Mouse (Mus musculus) left cerebral cortex, postnatal 36 days (tissue): ENCODE results near the gene Cd38. TPM values are rescaled to one million over a fixed set of nuclear protein-coding genes. Genes with fewer than 3 reads are reported as not detected.
"Not testable (repeated sequence)": the region's sequence is repeated elsewhere in the genome, so short reads cannot be mapped to it uniquely, and the experiment has no call there.

Experiments
- DNase-seq, 2 experiments: peaks; one replicate each; pipeline ENCODE4 v3.0.0; 2021 to 2022; ENCODE audit warnings: low spot score in 2 of 2, mixed read lengths in 1 of 2
- intact Hi-C: fragments of 180-260 bp; cut with DNase I; formaldehyde crosslinking; loops from one replicate; pipeline ENCODE4 v1.15.1; 2025
- total RNA-seq, 2 experiments: library from RNA; stranded (reverse); gene quantifications; 2 replicates each; pipeline ENCODE4 v1.2.3; 2021

Cd38 gene
- total RNA-seq, 2 experiments from 2014 or later: 2.2 TPM

- intact Hi-C loops: no loop called here
- no peak for DNase-seq
Observed at GRCm38 (mm10) chr5:43853868-43854488, 14.4 kb upstream of the Cd38 start.

- intact Hi-C loops: no loop called here
- DNase-seq: no peak
Observed at GRCm38 (mm10) chr5:43855769-43856168, 12.6 kb upstream of the Cd38 start.

GRCm38 (mm10) chr5:43859663-43860062 is 8.7 kb upstream of the Cd38 start:
- no peak for DNase-seq
- intact Hi-C loops: no loop called here

- intact Hi-C loops: no loop called here
- DNase-seq: no peak
Observed at GRCm38 (mm10) chr5:43860096-43860495, 8.3 kb upstream of the Cd38 start.

- intact Hi-C loops: no loop called here
- DNase-seq: no peak
Observed at GRCm38 (mm10) chr5:43860670-43861431, 7.5 kb upstream of the Cd38 start.

- intact Hi-C loops: no loop called here
- DNase-seq: no peak
Observed at GRCm38 (mm10) chr5:43863642-43864041, 4.7 kb upstream of the Cd38 start.

GRCm38 (mm10) chr5:43865316-43865715 is 3.0 kb upstream of the Cd38 start:
- DNase-seq: no peak
- intact Hi-C loops: no loop called here

DNA sequence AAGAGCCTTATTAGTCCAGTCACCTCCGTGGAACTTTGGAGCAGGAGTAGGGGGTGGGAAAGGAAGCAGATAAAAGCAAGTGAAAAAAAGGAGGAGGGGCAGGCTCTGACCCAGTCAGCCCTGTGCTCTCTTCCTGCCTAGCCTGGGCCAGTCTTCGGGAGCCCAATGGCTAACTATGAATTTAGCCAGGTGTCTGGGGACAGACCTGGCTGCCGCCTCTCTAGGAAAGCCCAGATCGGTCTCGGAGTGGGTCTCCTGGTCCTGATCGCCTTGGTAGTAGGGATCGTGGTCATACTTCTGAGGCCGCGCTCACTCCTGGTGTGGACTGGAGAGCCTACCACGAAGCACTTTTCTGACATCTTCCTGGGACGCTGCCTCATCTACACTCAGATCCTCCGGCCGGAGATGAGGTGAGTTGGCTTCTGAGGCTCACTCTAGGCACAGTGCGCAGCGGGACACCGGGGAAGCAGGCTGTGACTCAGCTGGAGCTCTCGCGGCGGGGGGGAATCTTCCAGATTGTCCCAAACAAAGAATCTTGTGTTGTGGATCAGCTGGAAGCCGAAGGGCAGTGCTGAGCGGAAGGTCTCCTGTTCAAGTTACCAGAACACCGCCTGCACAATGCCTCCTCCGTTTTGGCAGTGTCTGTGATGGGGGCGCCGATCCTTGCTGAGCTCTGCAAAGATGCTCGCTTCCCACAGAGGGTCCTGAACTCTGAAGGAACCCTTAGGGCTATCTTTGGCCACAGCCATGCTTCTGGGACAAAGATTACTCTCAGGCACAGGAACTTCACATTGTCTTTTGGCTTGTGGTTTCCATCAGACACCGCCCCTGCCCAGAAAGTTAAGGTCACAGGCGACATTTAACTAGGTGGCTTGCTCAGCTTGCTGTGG is 603 bp downstream of the Cd38 start:
- intact Hi-C loops: no loop called here
- DNase-seq: peak; percentile 17 to 19

DNA sequence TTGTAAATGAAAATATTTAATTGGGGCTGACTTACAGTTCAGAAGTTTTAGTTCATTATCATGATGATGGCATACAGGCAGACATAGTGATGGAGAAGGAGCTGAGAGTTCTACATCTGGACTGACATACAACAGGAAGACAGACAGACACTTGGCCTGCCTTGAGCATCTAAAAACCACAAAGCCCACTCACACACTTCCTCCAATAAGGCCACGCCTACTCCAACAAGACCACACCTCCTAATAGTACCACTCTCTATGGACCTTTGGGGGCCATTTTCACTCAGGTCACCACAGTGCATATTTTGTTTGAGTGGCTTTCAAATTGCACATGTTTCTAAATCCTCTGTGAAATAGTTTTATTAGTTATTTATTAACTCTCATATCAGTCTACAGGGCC is 3.5 kb downstream of the Cd38 start:
- intact Hi-C loops: no loop called here
- DNase-seq: no peak

- DNase-seq: no peak
- intact Hi-C loops: no loop called here
Observed at GRCm38 (mm10) chr5:43872652-43873051, 4.3 kb downstream of the Cd38 start.

GRCm38 (mm10) chr5:43882034-43882433 is 13.7 kb downstream of the Cd38 start:
- DNase-seq: no peak
- intact Hi-C loops: no loop called here

GRCm38 (mm10) chr5:43885060-43885820 is 16.9 kb downstream of the Cd38 start:
- intact Hi-C loops: no loop called here
- no peak for DNase-seq

DNA sequence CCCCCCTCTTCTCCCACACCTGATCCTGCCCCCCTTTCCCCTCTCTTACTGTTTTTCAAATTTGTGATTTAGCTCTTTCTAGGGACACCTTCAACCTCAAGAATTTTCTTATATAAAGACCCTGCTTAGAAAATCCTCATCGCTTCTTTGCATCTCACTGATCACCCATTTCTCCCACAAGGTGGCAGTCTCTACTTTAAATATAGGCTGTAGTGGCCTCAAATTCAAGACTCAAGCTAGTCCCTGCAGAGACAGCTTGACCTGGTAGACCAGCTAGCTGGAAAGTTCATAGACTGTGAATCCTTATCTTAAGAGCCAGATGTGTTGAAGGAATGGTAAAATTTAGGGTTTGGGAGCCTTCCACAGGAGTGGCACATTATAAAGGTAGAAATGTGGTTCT is 24.0 kb downstream of the Cd38 start:
- intact Hi-C loops: loop anchor here (5.0 kb wide), 3 partner anchors 50 to 380 kb away; no protein-coding TSS in a partner anchor
- DNase-seq: peak in 1 of 2 experiments; percentile 33

GRCm38 (mm10) chr5:43894113-43894512 is 25.8 kb downstream of the Cd38 start:
- no peak for DNase-seq
- intact Hi-C loops: loop anchor here (5.0 kb wide), 3 partner anchors 52 to 378 kb away; no protein-coding TSS in a partner anchor

DNA sequence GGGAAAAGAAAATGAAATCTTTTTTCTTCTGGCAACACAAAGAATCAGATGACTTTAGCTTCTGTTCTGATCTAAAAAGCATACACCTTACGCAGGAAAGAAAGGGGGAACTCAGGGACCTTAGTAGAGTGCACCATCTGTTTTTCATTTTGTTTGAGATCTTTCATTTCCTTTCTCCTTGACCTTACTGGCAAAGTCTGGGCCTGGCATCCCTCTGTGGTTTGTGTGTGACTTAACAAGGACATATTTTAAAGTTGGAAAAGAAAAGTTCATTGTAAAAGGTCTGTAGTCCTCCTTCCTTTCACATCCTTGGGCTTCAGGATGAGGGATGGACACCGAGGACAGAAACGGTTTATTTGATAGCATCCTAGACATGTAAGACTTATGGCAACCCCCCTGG is 27.6 kb downstream of the Cd38 start:
- intact Hi-C loops: no loop called here
- no peak for DNase-seq

DNA sequence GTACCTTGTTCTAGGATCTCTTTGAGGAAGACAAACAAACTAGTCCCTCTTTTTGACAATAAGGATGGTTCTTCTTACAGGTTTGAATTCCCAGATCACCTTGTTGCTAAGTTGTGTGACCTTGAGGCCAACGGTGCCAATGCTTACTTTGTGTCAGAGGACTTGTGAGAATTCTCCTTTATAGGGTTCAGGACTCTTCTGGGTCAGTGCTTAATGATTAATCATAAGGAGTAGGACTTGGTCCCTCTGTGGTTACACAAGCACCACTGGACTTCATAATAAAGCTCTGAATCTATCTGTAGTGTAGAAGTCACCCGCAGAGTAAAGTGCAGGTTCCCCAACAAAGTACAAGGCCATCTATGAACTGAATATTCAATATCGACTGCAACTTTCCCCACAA is 36.3 kb downstream of the Cd38 start:
- intact Hi-C loops: no loop called here
- no peak for DNase-seq

DNA sequence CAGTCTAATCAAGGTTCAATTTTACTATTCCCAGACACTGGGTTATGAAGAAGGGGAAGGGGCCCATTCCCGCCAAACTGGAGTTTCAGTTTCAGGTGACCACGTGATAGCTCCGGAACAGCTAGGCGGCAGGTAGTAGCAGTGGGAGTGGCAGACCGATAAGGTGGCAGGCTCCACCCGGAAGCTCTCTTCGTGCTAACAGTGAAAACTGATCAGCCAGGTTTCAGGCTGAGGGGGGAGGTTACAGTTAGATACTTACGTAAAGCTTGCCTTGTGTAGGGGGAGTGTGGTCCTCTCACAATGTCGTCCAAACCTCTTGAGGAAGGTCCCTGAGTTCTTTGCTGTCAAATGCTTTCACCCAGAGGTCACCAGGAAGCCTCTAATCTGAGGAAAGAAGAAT is 40.9 kb downstream of the Cd38 start:
- intact Hi-C loops: no loop called here
- DNase-seq: no peak

DNA sequence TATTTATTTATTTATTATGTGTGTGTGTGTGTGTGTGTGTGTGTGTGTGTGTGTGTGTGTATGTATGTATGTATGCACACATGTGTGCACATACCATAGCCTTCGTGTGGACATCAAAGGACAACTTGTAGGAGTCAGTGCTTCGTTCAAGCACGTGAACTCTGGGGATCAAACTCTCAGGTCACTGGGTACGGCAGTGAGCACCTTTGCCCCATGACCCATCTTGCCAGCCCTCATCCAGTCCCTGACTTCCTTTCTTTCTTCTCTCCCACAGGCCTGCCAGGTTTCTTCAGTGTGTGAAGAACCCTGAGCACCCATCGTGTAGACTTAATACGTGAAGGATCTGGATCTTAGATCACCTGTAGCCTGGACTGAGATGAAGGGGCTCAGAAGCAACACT is 41.7 kb downstream of the Cd38 start:
- intact Hi-C loops: no loop called here
- no peak for DNase-seq

DNA sequence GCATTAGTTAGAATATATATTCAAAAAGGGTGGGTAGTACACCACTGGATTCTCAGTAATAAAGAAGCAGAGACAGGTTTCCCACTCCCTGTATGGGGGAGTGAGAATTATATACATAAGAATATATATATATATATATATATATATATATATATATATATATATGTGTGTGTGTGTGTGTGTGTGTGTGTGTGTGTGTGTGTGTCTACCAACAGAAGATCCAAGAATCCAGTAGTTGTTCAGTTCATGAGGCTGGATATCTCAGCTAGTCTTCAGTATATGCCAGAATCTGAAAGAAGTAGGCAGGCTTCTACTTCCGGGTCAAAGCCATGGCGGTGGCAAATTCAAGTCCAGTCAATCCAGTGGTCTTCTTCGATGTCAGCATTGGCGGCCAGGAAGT is 44.5 kb downstream of the Cd38 start, which contains the start of gene Gm7879:
Gm7879 (plus strand) TSS at position 301 of the 400 bp plus-strand sequence.
- DNase-seq, intact Hi-C loops: not testable (repeated sequence)
